In genomic region chr14:104038628-104039325, GRCm38 (mm10) we compare ENCODE assay signal across 9 mouse cellular contexts.
A peak's percentile ranks its signal among the peaks of the same experiment; 100 is the strongest.
DNase-seq lines count a peak whose midpoint lies in the region; ATAC-seq and TF ChIP-seq lines count a peak whose summit lies in the region.
"Had no signal": no experiment of that assay in that cellular context is flagged by ENCODE, and none has a peak within 500 bp of the region (broad histone marks: within the 10 kb centered on the region; RNA-seq: fewer than 3 reads in every experiment).

No protein-coding gene starts in this region.

- ATAC-seq in limb, embryonic 11.5 days (ENCODE audit: insufficient number of reproducible peaks, low FRiP score, low TSS enrichment, low read depth): peak; percentile 59
- ATAC-seq in midbrain, postnatal 0 days (ENCODE audit: low FRiP score): peak; percentile 80

- no peak overlapping the region for H3K4me2 ChIP-seq in limb, embryonic 11.5 days (ENCODE audit: low read depth, severe bottlenecking)
- peak overlapping the region; percentile 31 for H3K4me2 ChIP-seq in midbrain, postnatal 0 days (ENCODE audit: low read depth, low read length, poor library complexity, severe bottlenecking)

- H3K27me3 ChIP-seq in kidney, adult 2 months (replicated peaks; ENCODE audit: control insufficient read depth, insufficient read depth, low read length): no peaks in the 10 kb centered on the region
- no peaks in the 10 kb centered on the region for H3K27me3 ChIP-seq in limb, embryonic 11.5 days (ENCODE audit: control insufficient read depth, insufficient read depth, low read length)
- no peaks in the 10 kb centered on the region for H3K27me3 ChIP-seq in midbrain, postnatal 0 days (ENCODE audit: insufficient read depth, low read length)

- TF ChIP-seq POLR2A in kidney, adult 2 months (IDR thresholded peaks at IDR 0.05; ENCODE audit: low read depth, low read length): no peak

- H3K27ac ChIP-seq in kidney, adult 2 months (ENCODE audit: insufficient read depth, low read depth, low read length): no peak overlapping the region
- H3K27ac ChIP-seq in limb, embryonic 11.5 days (replicated peaks; ENCODE audit: low read depth, low read length): no peak overlapping the region
- no peak overlapping the region for H3K27ac ChIP-seq in midbrain, postnatal 0 days (ENCODE audit: low read depth, low read length)

- no peaks in the 10 kb centered on the region for H3K4me1 ChIP-seq in kidney, adult 2 months (ENCODE audit: control insufficient read depth, insufficient read depth, low read length)
- H3K4me1 ChIP-seq in limb, embryonic 11.5 days (ENCODE audit: control insufficient read depth, insufficient read depth, low read length): 0 out of 2 replicates have a peak, but pooled peaks cover 2% of the 10 kb centered on the region
- H3K4me1 ChIP-seq in midbrain, postnatal 0 days (ENCODE audit: insufficient read depth, low read length): no peaks in the 10 kb centered on the region

- H3K9me3 ChIP-seq in limb, embryonic 11.5 days (ENCODE audit: control insufficient read depth, low read length): no peaks in the 10 kb centered on the region
- H3K9me3 ChIP-seq in midbrain, postnatal 0 days (ENCODE audit: low read length): no peaks in the 10 kb centered on the region

- no peaks in the 10 kb centered on the region for H3K36me3 ChIP-seq in kidney, adult 2 months (ENCODE audit: control insufficient read depth, insufficient read depth, low read length)
- H3K36me3 ChIP-seq in limb, embryonic 11.5 days (ENCODE audit: control insufficient read depth, insufficient read depth, low read length): no peaks in the 10 kb centered on the region
- H3K36me3 ChIP-seq in midbrain, postnatal 0 days (ENCODE audit: insufficient read depth, low read length): no peaks in the 10 kb centered on the region

- no peak overlapping the region for H3K9ac ChIP-seq in limb, embryonic 11.5 days (ENCODE audit: low read length)
- H3K9ac ChIP-seq in midbrain, postnatal 0 days (replicated peaks; ENCODE audit: low read length, poor library complexity, severe bottlenecking): no peak overlapping the region

- TF ChIP-seq CTCF in kidney, adult 2 months (conservative IDR thresholded peaks at IDR 0.05; ENCODE audit: insufficient read depth, insufficient read length, low read depth, low read length): peak; percentile 84
- TF ChIP-seq CTCF in midbrain, postnatal 0 days (IDR thresholded peaks at IDR 0.05): peak; percentile 95

- peak; percentile 65 for DNase-seq in 416B (ENCODE audit: low read depth)
- peak; percentile 81 for DNase-seq in ZHBTc4 (ENCODE audit: low read depth, low spot score)
- peak; percentile 38 to 59 for DNase-seq in cerebellum, postnatal 4 days (ENCODE audit: low spot score in 2 of 2)
- peak; percentile 12 for DNase-seq in gastrocnemius, postnatal 25 days
- peak; percentile 59 for DNase-seq in kidney, adult 2 months
- peak; percentile 83 for DNase-seq in limb, embryonic 11.5 days (ENCODE audit: low spot score)
- DNase-seq in midbrain, postnatal 0 days (ENCODE audit: low spot score): peak; percentile 92
- DNase-seq in thymus, postnatal 14 days: peak; percentile 18

- 11% methylated on average over 13 of the region's 13 CpGs for WGBS in kidney, adult 2 months
- WGBS in limb, embryonic 11.5 days: 11% methylated on average over 13 of the region's 13 CpGs
- 9% methylated on average over 13 of the region's 13 CpGs for WGBS in midbrain, postnatal 0 days

- H3K4me3 ChIP-seq in kidney, adult 2 months (ENCODE audit: insufficient read depth, low read depth, low read length): no peak overlapping the region
- H3K4me3 ChIP-seq in limb, embryonic 11.5 days (ENCODE audit: low read depth, low read length): no peak overlapping the region
- H3K4me3 ChIP-seq in midbrain, postnatal 0 days (ENCODE audit: low read depth, low read length): no peak overlapping the region
- H3K4me3 ChIP-seq: erythroblast, embryonic 14.5 days had no signal

Comparison
In these comparisons a context has a peak if more than half of its experiments do, and no peak if none do; other contexts are left out.
1. DNase-seq: peak in every context shown above with its lines; median percentile 92 in midbrain, postnatal 0 days; 83 in limb, embryonic 11.5 days; 81 in ZHBTc4; 65 in 416B; 59 in kidney, adult 2 months; 48 in cerebellum, postnatal 4 days; 18 in thymus, postnatal 14 days; 12 in gastrocnemius, postnatal 25 days.